Mouse (Mus musculus) ovary, postnatal 10 days (tissue): ENCODE measurements around the gene Rtn4r.

Experiments used
- DNase-seq: peaks from one replicate; pipeline ENCODE4 v3.0.0; 2022; ENCODE audit warnings: low spot score

Rtn4r gene

DNA sequence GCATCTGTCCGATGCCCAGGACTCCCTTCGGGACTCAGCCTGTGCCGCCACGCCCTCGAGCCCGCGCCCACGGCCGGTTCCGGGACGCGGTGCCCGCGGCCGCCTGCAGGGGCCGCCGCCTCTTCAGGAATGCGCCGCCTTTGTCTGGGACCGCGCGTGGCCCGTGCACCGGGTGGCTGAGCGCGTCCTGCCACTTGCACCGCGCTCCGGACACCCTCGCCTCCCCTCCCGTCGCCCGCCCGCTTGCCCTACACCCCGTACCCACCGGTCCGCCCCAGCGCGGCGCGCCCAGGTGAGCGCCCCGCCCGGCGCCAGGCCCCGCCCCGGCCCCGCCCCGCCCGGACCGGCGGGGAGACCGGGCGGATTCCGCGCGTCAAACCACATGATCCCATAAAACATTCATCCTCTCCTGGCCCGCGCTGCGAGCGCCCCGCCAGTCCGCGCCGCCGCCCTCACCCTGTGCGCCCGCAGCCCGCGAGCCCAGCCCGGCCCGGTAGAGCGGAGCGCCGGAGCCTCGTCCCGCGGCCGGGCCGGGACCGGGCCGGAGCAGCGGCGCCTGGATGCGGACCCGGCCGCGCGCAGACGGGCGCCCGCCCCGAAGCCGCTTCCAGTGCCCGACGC lies at the start of gene Rtn4r:
Gene Rtn4r, plus strand, starts transcription at position 402 of the 621 bp plus-strand sequence.
- DNase-seq, result peak; percentile 15

DNA sequence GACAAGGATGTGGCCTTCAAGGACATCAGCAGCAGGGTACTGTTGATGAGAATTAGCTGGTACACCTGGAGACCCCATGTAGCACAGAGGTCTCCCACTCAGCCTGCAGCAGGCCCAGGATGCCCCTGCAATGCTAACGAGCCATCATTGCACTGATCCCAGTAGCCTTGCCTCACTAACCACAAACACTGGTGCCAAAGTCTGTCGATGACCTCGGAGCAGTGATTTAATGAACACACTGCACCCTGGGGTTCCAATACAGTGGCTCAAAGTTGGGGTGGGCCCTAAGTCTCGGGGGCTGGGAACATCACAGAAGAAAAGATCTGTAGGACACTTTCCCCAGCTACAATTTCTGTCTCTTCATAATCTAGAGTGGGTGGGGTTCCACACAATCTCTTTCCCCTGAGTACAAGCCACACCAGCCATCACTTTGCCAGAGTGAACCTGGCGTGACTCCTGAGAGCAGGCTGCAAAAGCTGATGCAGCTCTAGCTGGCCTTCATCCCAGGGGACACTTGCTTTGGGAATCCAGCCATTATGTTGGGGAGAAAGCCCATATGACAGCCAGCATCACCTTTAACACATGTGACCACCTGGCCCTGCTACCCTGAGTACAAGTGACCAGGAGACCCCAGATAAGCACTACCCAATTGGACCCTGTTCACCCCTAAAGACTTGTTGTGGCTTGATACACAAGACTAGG lies 49.0 kb upstream of the Rtn4r start:
- DNase-seq, result no peak

DNA sequence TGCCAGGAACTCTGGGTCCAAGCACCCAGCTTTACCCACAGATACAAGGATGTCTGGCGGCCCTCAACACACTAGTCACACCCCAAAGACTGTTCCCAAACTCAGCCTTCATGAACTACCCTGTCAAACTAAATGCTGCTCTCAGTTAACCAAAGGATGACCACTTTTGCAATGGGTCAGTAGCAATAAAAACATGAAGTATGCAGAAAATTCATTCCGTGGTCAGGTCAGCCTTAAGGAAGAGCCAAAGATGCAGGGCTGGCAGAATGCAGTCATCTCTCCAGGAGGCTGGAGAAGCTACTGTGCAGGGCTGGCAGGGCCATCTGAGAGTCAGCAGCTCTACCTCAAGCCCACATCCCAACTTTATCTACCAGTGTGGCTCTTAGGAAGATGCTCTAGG lies 48.1 kb upstream of the Rtn4r start:
- no peak for DNase-seq

DNA sequence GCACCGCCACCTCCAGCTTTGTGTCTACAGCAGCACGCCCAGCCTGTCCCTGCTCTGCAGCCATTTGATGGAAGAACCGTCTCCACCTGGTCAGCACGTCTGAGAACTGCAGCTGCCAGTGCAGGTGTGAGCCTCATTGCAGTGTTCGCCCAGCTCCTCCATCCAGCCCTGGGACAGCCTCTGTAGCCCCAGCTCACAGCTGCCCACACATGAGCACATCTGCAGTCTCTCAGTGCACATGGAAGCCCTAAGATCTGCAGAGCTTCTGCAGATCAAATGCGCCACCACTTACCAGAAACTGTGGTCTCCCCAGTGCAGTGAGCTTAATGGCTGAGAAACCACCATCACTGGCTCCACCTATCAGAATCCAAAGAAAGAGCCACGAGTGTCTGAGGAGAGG lies 47.3 kb upstream of the Rtn4r start:
- no peak for DNase-seq

DNA sequence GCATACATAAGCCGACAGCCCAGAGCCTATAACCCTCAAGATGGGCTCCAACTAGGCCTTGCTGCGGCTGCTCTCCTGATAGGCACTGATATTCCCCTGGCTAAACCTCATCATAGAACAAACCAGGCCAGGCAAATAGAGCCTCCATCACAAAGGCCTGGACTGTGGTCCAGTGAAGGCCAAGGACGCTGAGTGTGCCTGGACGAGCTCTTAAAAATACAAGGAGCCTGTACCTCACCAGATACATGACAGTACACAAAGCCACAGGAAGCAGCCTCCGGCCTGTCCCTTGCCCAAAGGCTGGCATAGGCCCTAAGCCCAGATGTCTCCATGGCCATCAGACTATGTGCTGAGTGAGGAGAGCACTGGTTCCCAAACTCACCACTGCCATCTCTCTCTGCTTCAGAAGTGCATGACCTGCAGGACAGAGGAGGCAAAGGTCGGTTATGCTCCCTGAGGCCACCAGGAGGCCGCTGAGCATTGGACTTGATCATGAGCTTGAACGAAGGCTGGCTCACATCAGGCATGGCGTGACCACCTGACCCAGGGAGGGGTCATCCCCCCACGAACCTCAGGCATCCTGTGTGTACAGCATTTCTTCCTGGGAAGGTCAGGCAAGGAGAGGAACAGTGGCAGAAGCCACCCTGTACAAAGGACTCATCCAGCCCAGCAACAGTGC lies 46.2 kb upstream of the Rtn4r start:
- no peak for DNase-seq

DNA sequence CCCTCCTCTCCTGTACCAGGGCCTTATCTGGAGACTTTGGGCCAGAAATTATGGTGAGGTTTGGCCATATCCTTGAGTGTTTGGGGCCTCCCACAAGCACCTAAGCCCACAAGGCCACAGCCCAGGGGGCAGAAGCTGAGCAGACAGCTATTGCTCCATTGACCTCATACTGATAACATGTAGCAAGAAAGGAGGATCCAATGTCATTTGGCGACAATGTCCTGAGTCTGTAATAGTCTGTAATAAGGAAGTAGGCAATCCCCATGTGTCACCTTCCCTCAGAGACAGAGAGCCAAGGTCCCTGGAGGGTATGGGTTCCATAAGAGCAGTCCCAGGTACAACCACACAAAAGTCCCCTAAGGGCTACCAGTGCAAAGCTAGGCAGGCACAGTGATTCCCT lies 45.2 kb upstream of the Rtn4r start:
- DNase-seq, result no peak

DNA sequence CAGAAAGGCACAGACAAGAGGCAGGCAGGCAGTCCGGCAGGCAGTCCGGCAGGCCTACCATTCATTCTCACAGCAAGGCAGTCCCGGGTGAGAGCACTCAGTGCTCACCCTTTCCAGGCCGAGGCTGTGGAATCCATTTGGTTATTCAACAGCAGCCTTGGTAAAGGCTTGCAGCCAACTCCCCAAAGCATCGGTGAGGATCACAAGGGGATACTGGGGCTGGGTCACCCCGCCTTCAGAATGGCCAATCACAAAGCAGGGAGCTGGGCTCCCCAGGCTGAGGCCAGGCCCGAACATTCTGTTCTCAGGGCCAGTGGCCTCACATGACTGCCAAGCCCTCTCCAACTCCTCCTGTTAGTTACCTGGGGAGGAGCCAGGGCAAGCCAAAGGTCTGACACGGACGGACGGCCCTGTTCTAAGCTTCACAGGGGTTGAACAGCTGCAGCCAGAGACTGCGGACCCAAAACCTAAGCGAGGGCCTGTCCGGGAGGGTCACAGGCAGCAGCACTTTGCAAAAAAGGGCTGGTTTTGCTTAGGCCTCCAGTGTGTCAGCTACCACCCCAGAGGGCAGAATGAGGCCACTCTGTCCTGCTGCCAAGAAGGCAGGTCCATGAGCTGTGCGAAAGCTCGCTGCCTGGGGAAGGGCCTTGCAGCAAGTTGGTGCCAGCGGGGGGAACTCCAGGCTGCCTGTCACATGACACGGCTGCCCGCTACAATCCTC lies 44.1 kb upstream of the Rtn4r start:
- no peak for DNase-seq

DNA sequence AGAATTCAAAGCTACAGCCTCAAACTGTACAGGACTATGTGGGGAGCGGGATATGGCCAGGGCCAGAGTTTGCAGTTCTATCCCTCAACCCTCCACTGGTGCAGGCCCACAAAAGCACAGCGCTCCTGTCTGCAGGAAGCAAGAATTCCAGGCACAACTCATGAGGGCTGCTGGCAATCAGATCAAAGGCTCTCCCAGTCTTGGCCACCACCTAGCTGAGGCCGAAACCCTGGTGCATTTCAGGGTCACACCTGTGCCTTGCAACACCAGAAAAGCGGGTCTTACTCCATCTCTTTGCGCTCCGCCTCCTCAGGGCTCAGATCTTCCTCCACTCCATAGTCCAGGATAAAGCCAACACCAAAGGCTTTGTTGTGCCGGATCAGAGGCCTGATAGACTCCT lies 43.2 kb upstream of the Rtn4r start:
- DNase-seq, result no peak

DNA sequence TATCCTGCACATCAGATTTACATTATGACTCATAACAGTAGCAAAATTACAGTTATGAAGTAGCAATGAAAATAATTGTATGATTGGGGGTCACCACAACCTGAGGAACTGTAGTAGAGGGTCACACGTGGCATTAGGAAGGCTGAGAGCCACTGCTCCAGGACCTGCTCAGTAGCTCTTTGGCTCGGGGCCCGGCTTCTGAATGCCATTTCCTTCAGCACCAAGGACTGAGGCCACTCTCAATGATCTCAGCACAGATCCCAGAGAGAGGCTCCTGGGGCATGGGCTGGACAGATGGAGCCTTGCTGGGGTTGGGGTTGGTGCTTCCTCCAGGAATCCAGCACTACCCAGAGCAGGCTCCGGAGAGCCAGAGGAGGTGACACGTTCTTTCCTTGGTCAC lies 40.3 kb upstream of the Rtn4r start:
- DNase-seq, result no peak

DNA sequence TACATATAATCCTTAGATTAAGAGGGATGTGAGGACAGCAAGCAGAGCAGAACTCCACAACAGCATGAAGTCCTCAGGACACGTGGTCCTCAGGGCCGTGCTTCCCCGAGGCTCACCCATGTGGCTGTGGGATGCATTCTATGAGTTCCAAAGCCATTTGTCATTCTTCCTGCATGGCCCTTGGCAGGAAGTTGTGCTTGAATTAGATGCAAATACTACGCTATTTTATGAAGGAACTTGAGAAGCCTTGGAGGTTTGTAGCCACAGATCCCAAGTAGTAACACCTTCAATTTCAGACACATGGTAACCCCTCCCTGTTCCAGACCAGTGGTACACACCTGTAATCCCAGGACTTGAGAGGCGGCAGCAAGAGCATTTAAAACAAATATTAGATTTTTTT lies 31.1 kb upstream of the Rtn4r start:
- DNase-seq, result no peak

DNA sequence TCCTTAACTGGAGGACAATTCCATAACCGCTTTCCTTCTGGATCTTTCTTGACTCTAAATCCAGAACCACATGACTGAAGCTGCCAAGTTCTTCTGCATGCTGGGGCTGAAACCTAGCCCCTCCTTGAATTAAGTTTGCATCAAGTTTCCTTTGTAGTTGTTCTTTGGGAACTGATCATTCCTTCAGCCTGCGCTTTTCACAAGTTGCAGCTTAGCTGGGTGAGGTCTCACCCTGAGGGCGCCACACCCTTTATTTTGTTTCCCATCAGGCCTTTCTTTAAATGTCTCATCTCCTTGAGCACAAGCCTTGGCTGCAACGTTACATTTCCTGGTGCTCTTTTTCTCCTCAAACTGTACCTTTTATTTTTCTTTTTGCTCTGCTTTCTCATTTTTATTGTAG lies 24.6 kb upstream of the Rtn4r start:
- no peak for DNase-seq

DNA sequence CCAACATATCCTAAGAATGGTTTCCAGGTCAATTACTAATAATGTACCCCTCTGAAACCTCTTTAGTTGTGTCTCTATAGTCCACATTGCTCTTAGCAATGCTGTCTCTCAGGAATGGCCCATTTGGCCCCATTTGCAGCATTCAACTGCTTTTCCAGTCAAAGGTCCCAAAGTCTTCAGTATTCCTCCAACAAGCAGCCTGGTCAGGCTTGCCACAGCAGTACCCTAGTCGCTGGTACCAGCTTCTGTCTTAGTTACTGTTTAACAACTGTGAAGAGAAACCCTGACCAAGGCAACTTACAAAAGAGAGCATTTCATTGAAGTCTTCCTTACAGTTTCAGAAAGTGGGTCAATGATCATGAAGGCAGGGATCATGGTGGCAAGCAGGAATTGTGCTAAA lies 24.1 kb upstream of the Rtn4r start:
- DNase-seq, result no peak

DNA sequence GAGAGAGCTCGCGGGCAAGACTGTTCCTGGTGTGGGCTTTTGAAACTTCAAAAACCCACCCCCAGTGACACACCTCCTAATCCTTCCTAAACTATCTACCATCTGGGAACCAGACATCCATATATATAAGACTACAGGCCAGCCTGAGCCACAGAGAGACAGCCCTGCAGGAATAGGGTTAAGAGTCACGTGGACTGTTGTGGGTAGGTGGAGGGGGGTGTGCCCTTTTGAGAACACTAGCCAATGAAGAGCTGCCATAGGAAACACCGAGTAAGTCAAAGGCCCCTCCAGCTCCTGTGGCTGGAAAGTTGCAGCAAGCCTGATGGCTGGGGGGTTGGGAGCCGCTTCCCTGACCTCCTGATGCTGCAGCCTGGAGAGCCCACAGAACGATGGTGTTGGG lies 23.6 kb upstream of the Rtn4r start:
- DNase-seq, result no peak

DNA sequence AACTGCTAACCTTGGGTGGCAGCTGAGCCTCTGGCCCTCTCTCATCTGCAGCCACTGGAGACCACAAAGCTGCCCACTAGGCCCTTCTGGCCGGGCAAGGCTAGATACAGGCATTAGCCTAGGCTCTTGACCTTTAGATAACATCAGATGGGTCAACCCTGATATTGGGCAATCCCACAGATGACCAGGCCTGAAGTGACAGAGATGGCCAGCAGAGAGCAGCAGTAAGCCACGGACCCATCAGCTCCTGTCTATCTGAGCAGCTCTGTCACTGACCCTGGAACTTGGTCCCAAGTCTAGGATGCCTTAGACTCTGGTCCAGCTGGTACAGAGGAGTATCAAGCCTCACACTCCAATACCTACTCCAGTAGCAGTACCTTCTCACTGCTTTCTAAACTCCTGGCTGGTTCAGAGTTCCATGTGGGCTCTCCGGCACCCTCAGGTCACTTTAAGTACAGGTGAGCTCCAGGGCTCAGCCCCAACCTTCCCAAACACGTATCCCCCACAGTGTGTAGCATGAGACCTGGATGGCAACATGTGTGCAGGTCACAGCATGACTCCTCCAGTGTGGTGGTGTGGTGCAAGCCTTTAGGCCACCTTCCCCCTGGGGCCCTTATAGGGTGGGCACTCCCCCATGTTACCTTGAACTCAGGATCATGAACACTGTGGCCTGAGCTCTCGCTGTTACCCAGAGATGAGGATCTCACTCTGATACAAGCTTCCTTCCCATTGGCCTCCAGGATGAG lies 19.0 kb upstream of the Rtn4r start:
- peak; percentile 45 for DNase-seq

DNA sequence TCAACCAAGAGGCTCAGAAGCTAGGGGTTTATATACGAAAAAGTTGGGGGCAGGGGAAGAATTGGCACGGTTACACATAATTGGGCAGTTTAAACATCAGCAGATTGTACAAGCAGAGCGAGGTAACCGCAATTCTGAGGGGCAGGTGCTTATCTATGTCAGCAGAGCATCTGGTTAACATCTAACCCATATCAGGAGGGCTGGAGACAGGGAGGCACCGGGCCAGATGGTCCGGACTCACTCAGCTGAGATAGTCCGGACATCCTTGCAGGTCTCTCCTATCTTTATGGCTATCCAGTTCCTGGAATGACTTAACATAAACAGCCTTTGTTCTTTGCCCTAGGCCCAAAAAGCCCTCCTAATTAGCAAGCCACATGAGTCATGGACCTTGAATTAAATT lies 16.4 kb upstream of the Rtn4r start:
- DNase-seq, result no peak

DNA sequence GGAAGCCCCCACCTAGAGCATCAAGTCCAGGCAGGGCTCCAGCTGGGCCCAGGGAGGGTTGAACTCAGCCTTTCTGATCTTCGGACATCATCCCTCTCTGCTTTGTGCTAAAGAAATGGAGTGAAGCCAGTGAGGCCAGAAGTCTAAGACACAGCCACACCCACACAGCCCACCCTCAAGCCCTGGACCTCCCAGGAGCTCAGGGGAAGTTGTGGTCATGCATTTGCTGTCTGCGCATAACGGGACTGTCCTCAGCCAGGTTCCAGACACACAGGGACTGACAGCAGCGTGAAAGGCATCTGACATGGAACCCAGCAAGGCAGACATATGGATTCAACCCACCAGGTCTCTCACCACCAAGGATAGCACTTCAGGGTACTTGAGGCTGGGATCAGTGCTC lies 11.0 kb upstream of the Rtn4r start:
- DNase-seq, result no peak

DNA sequence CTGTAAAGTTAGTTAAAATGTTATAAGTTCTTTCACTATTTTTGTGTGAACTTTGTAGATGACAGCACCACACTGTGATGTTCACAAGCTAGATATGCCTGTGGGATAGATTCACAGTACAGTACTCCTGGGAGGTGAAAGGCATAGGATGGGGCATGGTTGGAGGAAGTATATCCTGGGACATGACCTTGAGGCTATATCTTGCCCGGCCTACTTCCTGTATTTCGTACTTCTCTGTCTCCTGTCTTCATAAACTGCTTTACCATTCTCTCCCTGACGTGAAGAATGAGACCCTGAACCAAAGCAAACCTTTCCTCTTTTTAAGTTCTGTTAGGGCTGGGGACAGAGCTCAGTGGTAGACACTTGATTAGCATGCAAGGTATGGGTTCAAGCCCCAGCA lies 9.2 kb upstream of the Rtn4r start:
- no peak for DNase-seq

DNA sequence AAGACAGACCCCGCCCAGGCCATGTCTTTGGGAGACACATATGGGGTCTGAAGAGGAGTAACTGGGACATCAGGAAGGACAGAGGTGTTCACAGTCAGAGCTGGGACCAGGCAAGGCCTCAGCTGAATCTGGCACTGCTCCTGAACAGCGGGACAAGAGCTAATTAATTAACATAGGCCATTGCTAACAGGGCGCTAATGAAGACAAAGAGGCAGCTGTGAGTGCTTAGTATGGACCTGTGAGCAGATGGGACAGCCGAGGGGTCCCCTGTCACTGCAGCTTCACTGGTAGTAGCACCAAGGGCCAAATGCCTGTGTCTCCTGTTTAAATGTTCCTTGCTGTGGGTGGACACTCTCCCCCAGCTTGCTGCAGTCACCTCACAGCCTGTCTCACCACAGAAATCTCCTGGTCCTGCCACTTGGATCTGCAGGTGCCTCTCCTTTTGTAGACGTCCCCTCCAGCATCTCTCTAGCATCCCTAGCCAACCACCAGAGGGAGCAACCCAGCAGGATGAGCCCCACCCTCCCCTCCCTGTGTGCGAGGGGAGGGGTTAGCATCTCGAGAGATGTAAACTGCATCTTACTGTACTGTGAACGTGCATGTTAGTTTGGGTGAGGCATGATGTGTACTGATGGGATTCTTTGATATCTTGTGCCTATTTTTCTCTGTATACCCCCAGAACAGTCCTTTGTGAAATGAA lies 8.3 kb upstream of the Rtn4r start:
- DNase-seq, result no peak

DNA sequence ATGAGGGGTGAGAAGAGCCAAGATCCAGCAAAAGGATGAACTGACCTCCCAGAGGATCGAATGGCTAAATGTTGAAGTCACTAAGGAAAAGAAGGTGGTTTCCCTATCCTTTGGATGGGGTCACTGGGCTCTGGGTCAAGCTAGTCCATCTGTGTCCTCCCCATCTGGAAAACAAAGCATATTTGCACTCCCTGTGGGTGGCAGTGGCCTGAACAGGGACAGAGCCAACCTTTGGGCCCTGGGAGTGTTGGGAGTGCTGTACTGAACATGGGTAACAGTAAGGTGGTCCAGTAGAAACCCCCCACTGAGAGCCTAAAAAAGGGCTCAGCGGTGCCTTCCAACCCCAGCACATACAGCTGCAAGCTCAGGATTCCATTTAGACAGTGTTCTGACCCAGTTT lies 4.7 kb upstream of the Rtn4r start:
- no peak for DNase-seq

DNA sequence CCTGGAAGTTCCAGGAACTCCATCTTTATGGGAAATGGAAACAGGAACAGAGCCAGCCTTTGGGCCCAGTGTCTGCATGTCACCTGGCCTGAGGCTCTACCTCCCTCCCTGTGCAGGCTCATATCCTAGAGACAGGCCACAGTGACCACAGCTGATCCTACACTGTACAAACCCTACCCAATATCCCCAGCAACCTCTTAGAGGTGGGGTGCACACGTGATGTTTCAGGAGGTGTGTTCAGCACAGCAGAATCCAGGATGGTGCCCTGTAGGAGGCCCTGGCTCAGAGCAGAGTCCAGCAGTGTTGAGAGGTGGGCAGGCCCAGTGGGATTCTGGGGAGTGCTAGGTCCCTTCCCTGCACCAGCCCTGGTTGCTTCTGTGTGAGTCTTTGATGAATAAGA lies 4.0 kb upstream of the Rtn4r start:
- DNase-seq, result no peak

DNA sequence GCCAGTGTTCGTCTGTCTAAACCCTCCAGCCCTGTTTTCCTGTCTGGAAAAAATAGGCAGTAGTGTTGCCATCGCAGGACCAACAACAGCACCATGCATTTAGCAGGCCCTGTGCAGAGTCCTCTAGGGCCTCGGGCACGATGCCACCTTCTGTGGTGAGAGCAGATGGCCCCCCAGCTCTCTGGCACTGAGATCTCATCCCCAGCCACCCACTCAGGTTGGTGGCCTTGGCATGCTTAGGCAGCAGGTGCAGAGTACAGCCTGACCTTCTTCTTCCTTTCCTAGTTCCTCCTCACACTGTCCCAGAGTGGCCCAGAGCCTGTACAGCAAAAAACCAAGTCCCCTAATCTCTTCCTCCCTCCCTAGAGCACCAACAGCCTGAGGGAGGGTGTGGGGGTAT lies 3.4 kb upstream of the Rtn4r start:
- DNase-seq, result no peak

DNA sequence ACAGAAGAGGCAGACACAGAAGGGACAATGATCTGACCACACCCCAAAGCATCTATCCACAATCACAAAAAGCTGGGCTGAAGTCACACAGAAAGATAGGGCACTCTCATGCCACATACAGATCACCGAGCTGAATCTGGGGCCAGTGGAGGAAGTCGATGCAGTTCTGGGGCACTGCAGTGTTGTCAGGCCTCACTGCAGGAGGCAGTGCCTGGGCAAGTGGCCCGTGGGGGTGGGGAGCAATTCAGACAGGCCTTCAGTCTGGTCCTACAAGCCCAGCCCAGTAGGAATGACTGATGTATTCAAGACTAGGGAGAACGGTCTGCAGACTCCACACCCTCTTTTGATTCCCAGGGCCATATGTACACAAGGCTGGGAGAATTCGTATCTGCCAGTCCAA lies 2.8 kb upstream of the Rtn4r start:
- DNase-seq, result no peak
